Mouse (Mus musculus): Measurements from ENCODE around the gene Syt16. TPM values are rescaled to one million over a fixed set of nuclear protein-coding genes. Genes with fewer than 3 reads are reported as not detected.

The Syt16 gene
- polyA plus RNA-seq, 1 experiment from 2014 or later: 1.6 TPM

DNA sequence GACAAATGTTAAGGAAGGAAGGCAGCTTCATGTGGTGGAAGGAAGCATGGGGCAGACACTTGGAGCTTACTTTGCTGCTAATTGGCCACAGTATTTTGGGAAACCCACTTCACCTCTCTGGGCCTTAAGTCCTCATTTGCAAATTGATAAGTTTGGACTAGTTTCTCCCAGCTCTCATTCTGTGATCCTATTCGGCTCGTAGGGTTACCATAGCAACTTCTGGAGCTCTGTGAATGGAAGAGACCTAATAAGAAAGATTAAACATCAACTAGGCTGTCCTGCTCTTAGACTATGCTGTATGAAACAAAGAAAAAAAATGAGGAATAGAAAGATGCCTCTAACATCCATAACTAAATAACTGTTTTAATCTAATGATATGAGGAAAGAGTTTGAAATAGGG, 134.3 kb downstream of the Syt16 start:
- no peak overlapping the region for H3K4me3 ChIP-seq (ENCODE audit: low read depth, low read length)
- no peak overlapping the region for H3K9ac ChIP-seq
- 33% methylated on average over 2 of the region's 2 CpGs for WGBS
- H3K9me3 ChIP-seq (ENCODE audit: low read depth, low read length): no peaks in the 10 kb centered on the region; the same call in 1 of the 2 replicates
- DNase-seq: no peak
- no peak for TF ChIP-seq CTCF (IDR thresholded peaks at IDR 0.05; ENCODE audit: low read depth)
- H3K36me3 ChIP-seq (ENCODE audit: insufficient read depth): no peaks in the 10 kb centered on the region
- H3K27me3 ChIP-seq (ENCODE audit: insufficient read depth, low read length): no peaks in the 10 kb centered on the region
- H3K4me1 ChIP-seq (ENCODE audit: insufficient read depth): no peaks in the 10 kb centered on the region
- no peak for ATAC-seq (ENCODE audit: insufficient read depth)
- no peak overlapping the region for H3K4me2 ChIP-seq
- H3K27ac ChIP-seq (ENCODE audit: low read depth): no peak overlapping the region

GRCm38 (mm10) chr12:74142147-74142546, 144.7 kb downstream of the Syt16 start:
- DNase-seq (no peak), ATAC-seq (ENCODE audit: insufficient read depth) (no peak)
- Histone ChIP-seq H3K4me2 (no peak overlapping the region), H3K36me3 (ENCODE audit: insufficient read depth) (no peaks in the 10 kb centered on the region), H3K9me3 (ENCODE audit: low read depth, low read length) (no peaks in the 10 kb centered on the region), H3K27me3 (ENCODE audit: insufficient read depth, low read length) (no peaks in the 10 kb centered on the region), H3K4me3 (ENCODE audit: low read depth, low read length) (no peak overlapping the region), H3K27ac (ENCODE audit: low read depth) (no peak overlapping the region), H3K4me1 (ENCODE audit: insufficient read depth) (no peaks in the 10 kb centered on the region), H3K9ac (no peak overlapping the region)
- 42% methylated on average over 7 of the region's 7 CpGs for WGBS
- TF ChIP-seq CTCF (IDR thresholded peaks at IDR 0.05; ENCODE audit: low read depth): no peak

- no peak overlapping the region for H3K4me2 ChIP-seq
- H3K27me3 ChIP-seq (ENCODE audit: insufficient read depth, low read length): no peaks in the 10 kb centered on the region
- H3K9me3 ChIP-seq (ENCODE audit: low read depth, low read length): no peaks in the 10 kb centered on the region
- no peaks in the 10 kb centered on the region for H3K4me1 ChIP-seq (ENCODE audit: insufficient read depth)
- no peaks in the 10 kb centered on the region for H3K36me3 ChIP-seq (ENCODE audit: insufficient read depth)
- 26% methylated on average over 5 of the region's 5 CpGs for WGBS
- DNase-seq: peak; percentile 11
- no peak overlapping the region for H3K27ac ChIP-seq (ENCODE audit: low read depth)
- no peak for TF ChIP-seq CTCF (IDR thresholded peaks at IDR 0.05; ENCODE audit: low read depth)
- no peak overlapping the region for H3K4me3 ChIP-seq (ENCODE audit: low read depth, low read length)
- ATAC-seq (ENCODE audit: insufficient read depth): peak; percentile 60; the same call in 1 of the 2 replicates
- no peak overlapping the region for H3K9ac ChIP-seq
Measured at GRCm38 (mm10) chr12:74144385-74144784, 146.9 kb downstream of the Syt16 start.

DNA sequence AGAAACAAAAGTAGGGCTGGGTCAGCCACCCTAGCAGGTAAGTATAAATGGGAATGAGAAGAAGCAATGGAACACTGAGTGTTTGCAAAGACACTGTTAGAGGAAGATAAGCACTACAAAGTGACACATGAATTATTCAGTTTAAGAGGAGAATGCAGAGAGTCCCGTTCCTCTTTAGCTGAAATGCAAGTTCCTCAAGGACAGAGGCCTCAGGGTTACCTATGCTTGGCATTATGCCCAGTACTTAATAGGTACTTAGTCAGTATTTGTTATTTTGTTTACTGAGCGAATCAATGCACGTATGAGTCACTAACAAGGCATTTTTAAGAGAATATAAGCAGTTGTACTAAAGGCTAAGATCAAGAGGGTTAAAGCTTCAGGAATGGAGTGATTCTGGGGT, 163.3 kb downstream of the Syt16 start:
- ATAC-seq (ENCODE audit: insufficient read depth) (no peak), DNase-seq (no peak)
- no peak overlapping the region for H3K27ac ChIP-seq (ENCODE audit: low read depth)
- H3K4me1 ChIP-seq (ENCODE audit: insufficient read depth): no peaks in the 10 kb centered on the region
- no peak overlapping the region for H3K9ac ChIP-seq
- no peak for TF ChIP-seq CTCF (IDR thresholded peaks at IDR 0.05; ENCODE audit: low read depth)
- 64% methylated on average over 3 of the region's 3 CpGs for WGBS
- no peaks in the 10 kb centered on the region for H3K36me3 ChIP-seq (ENCODE audit: insufficient read depth)
- no peaks in the 10 kb centered on the region for H3K27me3 ChIP-seq (ENCODE audit: insufficient read depth, low read length)
- no peak overlapping the region for H3K4me3 ChIP-seq (ENCODE audit: low read depth, low read length)
- H3K9me3 ChIP-seq (ENCODE audit: low read depth, low read length): no peaks in the 10 kb centered on the region
- H3K4me2 ChIP-seq: no peak overlapping the region

GRCm38 (mm10) chr12:74163080-74163479, 165.6 kb downstream of the Syt16 start:
- Histone ChIP-seq H3K9me3 (ENCODE audit: low read depth, low read length) (no peaks in the 10 kb centered on the region), H3K36me3 (ENCODE audit: insufficient read depth) (no peaks in the 10 kb centered on the region), H3K4me1 (ENCODE audit: insufficient read depth) (no peaks in the 10 kb centered on the region), H3K4me2 (no peak overlapping the region), H3K9ac (no peak overlapping the region), H3K4me3 (ENCODE audit: low read depth, low read length) (no peak overlapping the region), H3K27me3 (ENCODE audit: insufficient read depth, low read length) (no peaks in the 10 kb centered on the region), H3K27ac (ENCODE audit: low read depth) (no peak overlapping the region)
- no peak for DNase-seq
- no peak for TF ChIP-seq CTCF (IDR thresholded peaks at IDR 0.05; ENCODE audit: low read depth)
- 70% methylated on average over 2 of the region's 2 CpGs for WGBS
- no peak for ATAC-seq (ENCODE audit: insufficient read depth)

DNA sequence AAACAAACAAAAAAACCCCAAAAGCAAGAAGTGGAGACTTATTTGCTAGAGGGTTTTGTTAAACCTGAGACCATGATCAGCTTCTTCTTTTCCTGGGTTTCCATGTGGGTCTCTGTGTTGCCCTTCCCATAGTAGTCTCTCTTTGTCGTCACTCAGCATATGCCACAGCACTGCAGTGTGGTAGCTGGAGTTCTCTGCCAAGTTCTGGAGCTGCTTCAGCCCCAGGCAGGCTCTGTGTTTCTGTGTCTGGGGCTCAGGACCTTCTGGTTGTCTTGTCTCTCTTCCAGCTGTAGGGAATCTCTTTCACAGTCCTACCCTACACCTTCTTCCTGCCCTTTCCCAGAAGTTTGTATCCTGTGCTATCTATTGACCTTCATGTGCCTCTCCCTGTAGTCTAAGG, 173.8 kb downstream of the Syt16 start:
- Histone ChIP-seq H3K27me3 (ENCODE audit: insufficient read depth, low read length) (no peaks in the 10 kb centered on the region), H3K9me3 (ENCODE audit: low read depth, low read length) (no peaks in the 10 kb centered on the region), H3K9ac (no peak overlapping the region), H3K36me3 (ENCODE audit: insufficient read depth) (no peaks in the 10 kb centered on the region), H3K27ac (ENCODE audit: low read depth) (no peak overlapping the region), H3K4me2 (no peak overlapping the region), H3K4me3 (ENCODE audit: low read depth, low read length) (no peak overlapping the region), H3K4me1 (ENCODE audit: insufficient read depth) (no peaks in the 10 kb centered on the region)
- no peak for DNase-seq
- WGBS: 47% methylated on average over 1 of the region's 1 CpGs
- ATAC-seq (ENCODE audit: insufficient read depth): no peak
- TF ChIP-seq CTCF (IDR thresholded peaks at IDR 0.05; ENCODE audit: low read depth): no peak

DNA sequence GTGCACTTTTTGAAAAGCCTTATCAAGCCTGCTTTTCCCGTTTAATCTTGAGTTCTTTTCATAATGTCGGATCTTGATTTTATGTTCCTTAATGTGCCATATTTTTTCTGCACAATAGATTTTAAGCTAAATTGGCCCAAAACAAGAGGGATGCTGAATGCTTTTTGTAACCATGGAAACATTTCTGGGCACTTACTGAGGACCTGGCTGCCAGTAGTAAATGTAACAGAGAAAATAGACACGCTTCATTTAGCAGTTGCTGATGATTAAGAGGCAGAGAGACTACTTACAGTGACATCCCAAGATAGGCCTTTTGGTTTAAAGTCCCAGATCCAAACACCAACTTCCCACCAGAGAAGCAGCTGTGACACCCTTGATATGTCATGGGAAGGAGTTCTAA, 176.4 kb downstream of the Syt16 start:
- 62% methylated on average over 3 of the region's 3 CpGs for WGBS
- no peak for TF ChIP-seq CTCF (IDR thresholded peaks at IDR 0.05; ENCODE audit: low read depth)
- no peaks in the 10 kb centered on the region for H3K9me3 ChIP-seq (ENCODE audit: low read depth, low read length)
- no peak overlapping the region for H3K27ac ChIP-seq (ENCODE audit: low read depth)
- H3K4me3 ChIP-seq (ENCODE audit: low read depth, low read length): no peak overlapping the region
- H3K4me1 ChIP-seq (ENCODE audit: insufficient read depth): no peaks in the 10 kb centered on the region
- H3K4me2 ChIP-seq: no peak overlapping the region
- no peaks in the 10 kb centered on the region for H3K36me3 ChIP-seq (ENCODE audit: insufficient read depth)
- ATAC-seq (ENCODE audit: insufficient read depth) (no peak), DNase-seq (no peak)
- H3K27me3 ChIP-seq (ENCODE audit: insufficient read depth, low read length): no peaks in the 10 kb centered on the region
- H3K9ac ChIP-seq: no peak overlapping the region

DNA sequence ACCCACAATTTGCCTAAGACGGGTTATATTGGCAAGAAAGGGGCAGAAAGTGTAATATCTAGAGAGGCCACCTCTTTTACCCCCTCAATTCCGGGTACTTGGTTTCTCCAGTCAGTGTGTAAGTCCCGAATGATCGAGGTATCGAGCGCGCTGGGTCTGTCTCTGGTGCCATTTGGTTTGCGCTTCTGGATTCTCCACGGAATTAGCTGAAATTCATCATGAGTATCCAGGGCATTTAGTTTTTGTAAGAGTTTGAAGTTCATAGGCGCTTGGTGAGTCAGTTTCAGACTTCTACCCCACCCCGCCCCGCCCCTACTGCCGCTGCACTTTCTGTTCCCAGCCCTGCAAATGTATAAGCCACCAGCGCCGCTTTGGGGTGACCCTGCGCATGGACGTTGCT, 187.1 kb downstream of the Syt16 start:
- H3K9ac ChIP-seq: no peak overlapping the region
- no peaks in the 10 kb centered on the region for H3K4me1 ChIP-seq (ENCODE audit: insufficient read depth)
- DNase-seq (peak; percentile 3), ATAC-seq (ENCODE audit: insufficient read depth) (no peak)
- no peaks in the 10 kb centered on the region for H3K36me3 ChIP-seq (ENCODE audit: insufficient read depth)
- no peaks in the 10 kb centered on the region; the same call in 1 of the 2 replicates for H3K9me3 ChIP-seq (ENCODE audit: low read depth, low read length)
- peak overlapping the region; percentile 12; the same call in 1 of the 2 replicates for H3K4me2 ChIP-seq
- no peaks in the 10 kb centered on the region for H3K27me3 ChIP-seq (ENCODE audit: insufficient read depth, low read length)
- H3K27ac ChIP-seq (ENCODE audit: low read depth): no peak overlapping the region
- 60% methylated on average over 17 of the region's 17 CpGs for WGBS
- H3K4me3 ChIP-seq (ENCODE audit: low read depth, low read length): no peak overlapping the region
- TF ChIP-seq CTCF (IDR thresholded peaks at IDR 0.05; ENCODE audit: low read depth): no peak; the same call in 1 of the 2 replicates

Data from lung, embryonic 14.5 days (tissue).